Mouse (Mus musculus) embryonic facial prominence, embryonic 14.5 days (tissue): Measurements from ENCODE around the gene Mettl18. TPM values are rescaled to one million over a fixed set of nuclear protein-coding genes. Genes with fewer than 3 reads are reported as not detected.

Source experiments
- ATAC-seq: fragments of 200-750 bp; cut with Nextera tagmentation; 2 replicates; pipeline ENCODE4 v1.8.0; 2017; ENCODE audit warnings: low read depth, moderate number of reproducible peaks, moderate TSS enrichment
- DNase-seq: peaks from one replicate; pipeline ENCODE4 v3.0.0-alpha.2; 2015; ENCODE audit warnings: low spot score
- H3K27ac ChIP-seq: fragments of 300-500 bp; sonication (generic); replicated peaks from 2 replicates; pipeline ENCODE4 v1.5.1; 2014; ENCODE audit warnings: low read depth, mild to moderate bottlenecking, low read length, moderate library complexity
- H3K27me3 ChIP-seq: fragments of 300-500 bp; sonication (generic); replicated peaks from 2 replicates; pipeline ENCODE4 v1.6.1; 2014; ENCODE audit warnings: low read length; ENCODE audit not compliant: control insufficient read depth, insufficient read depth
- H3K36me3 ChIP-seq: fragments of 300-500 bp; sonication (generic); 2 replicates; pipeline ENCODE4 v1.6.1; 2014; ENCODE audit warnings: low read length, mixed read lengths; ENCODE audit not compliant: control insufficient read depth, insufficient read depth
- H3K4me1 ChIP-seq: fragments of 300-500 bp; sonication (generic); 2 replicates; pipeline ENCODE4 v1.6.1; 2014; ENCODE audit warnings: antibody characterized with exemption, low read length; ENCODE audit not compliant: control insufficient read depth, insufficient read depth
- H3K4me2 ChIP-seq: fragments of 300-500 bp; sonication (generic); 2 replicates; pipeline ENCODE4 v1.6.1; 2014; ENCODE audit warnings: low read depth, mild to moderate bottlenecking, low read length, moderate library complexity, mixed read lengths
- H3K4me3 ChIP-seq: fragments of 300-500 bp; sonication (generic); 2 replicates; pipeline ENCODE4 v1.5.1; 2014; ENCODE audit warnings: low read depth, mild to moderate bottlenecking, low read length
- H3K9ac ChIP-seq: fragments of 300-500 bp; sonication (generic); 2 replicates; pipeline ENCODE4 v1.6.1; 2014; ENCODE audit warnings: low read depth, mild to moderate bottlenecking, low read length, moderate library complexity, mixed read lengths
- H3K9me3 ChIP-seq: fragments of 300-500 bp; sonication (generic); 2 replicates; pipeline ENCODE4 v1.6.1; 2016; ENCODE audit warnings: low read length; ENCODE audit not compliant: control insufficient read depth
- WGBS: fragments of 180-500 bp; shearing (Covaris S2); extraction: QIAGEN DNeasy Blood & Tissue Kit; methylation state at CpG from one replicate; pipeline ENCODE4 v1.1.7; 2014; 5-methylcytosine and 5-hydroxymethylcytosine counted together
- polyA plus RNA-seq: library from polyadenylated mRNA; unstranded; fragments of >200 nt; fragmentation: Nextera tagmentation; extraction: Ambion mirVana; gene quantifications from 2 replicates; pipeline ENCODE4 v1.2.1, GENCODE M21; 2014

Gene Mettl18
- 7.7 and 8.1 TPM in 2 replicates for polyA plus RNA-seq

DNA sequence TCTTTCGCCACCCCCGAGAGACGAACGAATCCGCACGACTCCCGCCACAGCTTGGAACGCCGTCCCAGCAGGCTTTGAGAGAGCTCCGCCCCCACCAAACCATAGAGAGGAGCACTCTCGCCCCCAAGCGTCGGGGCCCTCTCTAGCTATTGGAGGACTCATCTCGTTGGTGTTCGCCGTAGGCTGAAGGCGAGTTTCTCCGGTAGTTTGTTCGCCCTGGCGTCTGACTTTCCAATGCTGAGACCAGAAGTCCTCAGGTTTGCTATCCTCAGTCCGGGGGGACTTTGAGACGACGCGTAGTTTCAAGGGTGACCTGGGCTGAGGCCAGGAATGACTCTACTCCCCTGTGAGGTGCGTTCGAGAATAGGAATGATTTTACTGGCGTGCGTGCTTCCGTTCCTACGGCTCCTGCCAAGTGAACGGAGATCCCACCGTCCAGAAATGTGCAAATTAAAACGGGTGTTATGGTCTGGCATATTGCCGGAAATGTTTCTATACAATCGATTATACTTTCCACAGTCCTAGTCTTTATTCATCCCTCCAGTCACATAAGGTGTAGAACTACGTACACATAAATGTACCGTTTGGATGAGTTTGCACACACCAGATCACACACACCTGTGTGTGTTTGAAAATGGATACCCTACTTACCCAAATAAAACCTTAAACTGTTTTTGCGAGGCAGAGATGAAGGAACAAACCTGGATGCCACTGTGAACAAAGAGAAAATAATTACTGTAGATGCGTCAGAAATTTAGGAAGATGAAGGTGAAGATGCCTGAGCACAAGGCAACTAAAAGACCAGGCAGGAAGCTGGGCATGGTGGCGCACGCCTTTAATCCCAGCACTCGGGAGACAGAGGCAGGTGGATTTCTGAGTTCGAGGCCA is at the start of gene Mettl18, which contains the start of gene BC055324:
TSS of gene Mettl18 (plus strand) at position 169 of the 888 bp plus-strand sequence.
TSS of gene BC055324 (minus strand) at position 76 of the 888 bp plus-strand sequence.
- H3K27ac ChIP-seq: peak within 1 kb of the TSS; percentile 85
- H3K27me3 ChIP-seq: no peaks in the 10 kb centered on the region
- DNase-seq: peak; percentile 95
- H3K4me3 ChIP-seq: peak within 1 kb of the TSS; percentile 68
- H3K4me1 ChIP-seq: peaks cover 8% of the 10 kb centered on the region; the same call in 1 of the 2 replicates
- no peaks in the 10 kb centered on the region for H3K9me3 ChIP-seq
- 5% methylated on average over 35 of the region's 43 CpGs for WGBS
- H3K36me3 ChIP-seq: no peaks in the 10 kb centered on the region
- ATAC-seq: peak; percentile 99
- peak within 1 kb of the TSS; percentile 84 for H3K9ac ChIP-seq
- H3K4me2 ChIP-seq: peak within 1 kb of the TSS; percentile 85

DNA sequence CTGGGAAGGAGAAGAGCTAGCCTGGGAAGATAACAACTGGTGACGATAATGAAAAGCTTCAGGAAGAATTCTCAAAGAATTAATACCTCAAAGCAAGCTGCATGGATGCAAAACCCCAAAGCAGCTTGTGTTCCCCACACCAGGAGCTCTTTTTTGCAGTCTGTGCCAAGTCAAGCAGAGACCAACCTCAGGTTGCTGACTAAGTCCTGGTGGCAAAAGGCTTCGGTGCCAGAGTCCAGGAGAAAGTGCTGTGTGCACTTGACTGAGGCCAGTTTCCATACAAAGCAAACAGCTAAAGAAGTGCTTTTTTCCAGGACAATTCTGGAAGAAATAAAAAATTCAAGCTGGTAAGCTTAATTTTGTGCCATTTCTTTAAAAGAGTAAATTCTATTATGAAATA is 41.3 kb upstream of the Mettl18 start:
- whole genome bisulfite sequencing: 95% methylated on average over 2 of the region's 2 CpGs
- ATAC-seq: no peak
- H3K36me3 ChIP-seq: peaks cover 95% of the 10 kb centered on the region

DNA sequence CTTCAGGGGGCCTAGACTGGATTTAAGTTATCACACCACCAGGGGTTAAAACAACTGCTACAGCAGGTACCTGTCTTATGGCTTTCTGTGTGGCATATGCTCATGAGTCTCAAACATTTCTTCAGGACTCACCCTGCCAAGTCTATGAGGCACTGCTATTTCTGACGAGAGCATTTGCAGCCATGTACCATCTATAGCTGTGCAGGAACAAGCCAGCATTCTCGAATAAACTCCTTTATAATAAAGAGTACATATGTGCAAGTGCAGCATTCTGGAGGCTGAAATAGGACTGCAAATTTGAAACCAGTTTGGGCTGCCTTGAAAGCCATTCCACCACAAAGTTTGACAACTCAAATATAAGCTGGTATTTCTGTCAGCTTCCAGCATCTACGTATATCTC is 36.7 kb upstream of the Mettl18 start:
- Histone ChIP-seq H3K9me3 (no peaks in the 10 kb centered on the region), H3K27ac (no peak overlapping the region), H3K36me3 (peaks cover 74% of the 10 kb centered on the region), H3K4me3 (no peak overlapping the region), H3K9ac (no peak overlapping the region), H3K4me2 (no peak overlapping the region), H3K27me3 (no peaks in the 10 kb centered on the region), H3K4me1 (no peaks in the 10 kb centered on the region)
- DNase-seq: no peak
- WGBS: 85% methylated on average over 3 of the region's 3 CpGs
- no peak for ATAC-seq

More for the DNA sequence above, 41.3 kb upstream of the Mettl18 start:
- Histone ChIP-seq H3K27ac (no peak overlapping the region), H3K4me3 (no peak overlapping the region), H3K4me1 (no peaks in the 10 kb centered on the region), H3K9ac (no peak overlapping the region), H3K9me3 (no peaks in the 10 kb centered on the region), H3K27me3 (no peaks in the 10 kb centered on the region), H3K4me2 (no peak overlapping the region)
- no peak for DNase-seq

DNA sequence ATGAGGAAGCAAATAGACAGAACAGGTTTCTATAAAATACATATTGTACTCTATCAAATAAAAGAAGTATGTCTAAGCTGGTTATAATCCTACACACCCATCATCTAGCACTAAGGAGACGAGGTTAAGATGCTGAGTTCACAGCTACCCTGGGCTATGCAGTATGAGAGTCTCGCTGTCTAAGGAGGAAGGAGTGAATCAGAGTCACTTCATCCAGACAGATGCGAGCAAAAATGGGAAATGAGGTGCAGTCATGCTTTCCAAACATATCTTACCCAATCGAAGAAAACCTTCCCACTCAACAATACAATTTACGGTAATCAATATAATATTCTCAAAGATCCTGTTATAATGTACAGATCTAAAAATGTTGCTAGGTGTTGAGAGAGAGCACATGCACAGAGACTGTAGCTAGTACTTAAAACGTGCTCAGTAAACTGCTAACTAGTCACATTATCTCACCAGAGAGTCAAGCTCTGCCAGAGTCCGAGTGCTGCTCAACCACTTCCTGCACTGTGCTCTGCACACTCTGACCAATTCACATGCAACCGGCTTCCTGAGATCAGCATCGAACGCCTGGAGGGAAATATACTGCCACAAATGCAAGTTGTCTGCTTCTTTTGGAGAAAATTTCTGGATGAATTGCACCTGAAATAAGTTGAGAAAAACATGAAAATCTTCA is 30.5 kb upstream of the Mettl18 start:
- 89% methylated on average over 10 of the region's 10 CpGs for WGBS
- DNase-seq (no peak), ATAC-seq (no peak)
- H3K4me2 ChIP-seq: no peak overlapping the region
- no peak overlapping the region for H3K9ac ChIP-seq
- H3K4me1 ChIP-seq: no peaks in the 10 kb centered on the region
- no peaks in the 10 kb centered on the region for H3K27me3 ChIP-seq
- no peak overlapping the region for H3K27ac ChIP-seq
- no peaks in the 10 kb centered on the region for H3K9me3 ChIP-seq
- H3K4me3 ChIP-seq: no peak overlapping the region
- peaks cover 36% of the 10 kb centered on the region for H3K36me3 ChIP-seq

DNA sequence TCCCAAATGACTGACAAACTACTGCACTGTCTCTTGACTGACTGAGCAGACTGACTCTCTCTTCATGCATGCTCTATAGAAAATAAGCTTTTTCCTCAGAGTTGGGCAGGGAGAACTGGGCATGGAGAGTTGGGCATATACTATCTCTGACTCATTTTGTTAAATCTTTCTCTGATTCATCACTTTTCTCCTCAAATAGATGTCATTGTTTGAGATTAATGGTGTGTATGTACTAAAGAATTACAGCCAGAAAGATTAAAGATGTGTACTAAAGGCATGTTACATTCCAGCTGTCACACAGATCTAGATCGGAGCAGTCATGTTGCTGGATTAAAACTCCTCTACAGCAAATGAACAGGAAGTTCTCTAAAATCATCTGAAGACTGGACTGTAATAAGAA is 20.2 kb upstream of the Mettl18 start:
- Histone ChIP-seq H3K9ac (no peak overlapping the region), H3K9me3 (no peaks in the 10 kb centered on the region), H3K36me3 (peaks cover 27% of the 10 kb centered on the region), H3K4me1 (no peaks in the 10 kb centered on the region), H3K27ac (no peak overlapping the region), H3K4me2 (no peak overlapping the region), H3K4me3 (no peak overlapping the region), H3K27me3 (no peaks in the 10 kb centered on the region)
- WGBS: 83% methylated on average over 1 of the region's 1 CpGs
- DNase-seq (no peak), ATAC-seq (no peak)

DNA sequence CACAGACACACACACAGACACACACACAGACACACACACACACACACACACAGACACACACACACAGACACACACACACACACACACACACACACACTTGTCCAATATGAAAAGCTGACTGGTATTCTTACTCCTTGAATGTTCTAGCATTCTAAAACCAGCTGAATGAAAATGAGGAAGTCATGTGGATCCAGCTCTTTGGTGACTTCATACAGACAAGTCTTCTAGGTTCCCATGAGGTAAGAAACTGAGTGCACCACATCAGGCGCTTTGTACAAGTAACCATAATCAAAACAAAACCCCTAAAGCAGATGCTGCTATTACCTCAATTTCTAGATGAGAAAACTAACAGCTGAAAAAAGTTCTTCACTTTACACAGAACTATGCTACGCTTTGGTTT is 19.6 kb upstream of the Mettl18 start:
- H3K27ac ChIP-seq: no peak overlapping the region
- DNase-seq: no peak
- no peaks in the 10 kb centered on the region for H3K27me3 ChIP-seq
- ATAC-seq: no peak
- no peak overlapping the region for H3K4me2 ChIP-seq
- H3K9me3 ChIP-seq: no peaks in the 10 kb centered on the region
- H3K4me3 ChIP-seq: no peak overlapping the region
- H3K9ac ChIP-seq: no peak overlapping the region
- no peaks in the 10 kb centered on the region for H3K4me1 ChIP-seq
- WGBS: 95% methylated on average over 2 of the region's 2 CpGs
- peaks cover 31% of the 10 kb centered on the region for H3K36me3 ChIP-seq

DNA sequence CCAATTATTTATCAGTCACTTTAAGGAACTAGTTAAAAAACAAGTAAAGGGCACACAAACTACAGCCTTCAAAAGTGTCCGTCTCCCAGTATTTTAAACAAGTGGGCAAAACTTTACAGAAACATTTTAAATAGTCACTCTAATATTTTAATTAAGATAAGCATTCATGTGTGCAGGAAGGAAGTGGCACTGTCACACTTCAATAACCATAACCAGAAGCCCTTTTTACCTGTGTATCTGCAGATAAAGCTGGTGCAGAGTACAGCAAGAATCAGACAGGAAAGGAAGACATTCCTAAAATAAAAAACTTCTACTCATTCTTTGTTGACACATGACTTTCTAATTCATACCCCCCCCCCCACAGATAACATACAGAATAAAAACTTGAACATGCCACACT is 18.2 kb upstream of the Mettl18 start:
- Histone ChIP-seq H3K9ac (no peak overlapping the region), H3K27ac (no peak overlapping the region), H3K4me3 (no peak overlapping the region), H3K36me3 (peaks cover 30% of the 10 kb centered on the region), H3K9me3 (no peaks in the 10 kb centered on the region), H3K4me1 (no peaks in the 10 kb centered on the region), H3K4me2 (no peak overlapping the region), H3K27me3 (no peaks in the 10 kb centered on the region)
- DNase-seq: no peak
- 96% methylated on average over 1 of the region's 1 CpGs for WGBS
- ATAC-seq: no peak

DNA sequence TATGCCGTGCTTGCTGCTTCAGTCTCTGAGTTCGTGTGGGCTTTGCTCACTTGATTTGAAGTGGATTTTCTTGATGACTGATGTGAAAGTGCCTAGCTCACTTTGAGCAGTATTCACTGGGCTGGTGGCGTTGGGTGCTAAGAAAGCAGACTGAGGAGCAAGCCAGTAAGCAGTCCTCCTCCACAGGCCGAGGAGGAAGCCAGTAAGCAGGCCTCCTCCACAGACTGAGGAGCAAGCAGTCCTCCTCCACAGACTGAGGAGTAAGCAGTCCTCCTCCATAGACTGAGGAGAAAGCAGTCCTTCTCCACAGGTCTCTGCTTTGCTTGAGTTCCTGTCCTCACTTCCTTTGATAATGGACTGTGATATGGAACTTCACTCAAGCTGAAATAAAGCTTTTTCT is 2.3 kb upstream of the Mettl18 start:
- Histone ChIP-seq H3K9ac (no peak overlapping the region), H3K9me3 (no peaks in the 10 kb centered on the region), H3K4me3 (no peak overlapping the region), H3K27me3 (no peaks in the 10 kb centered on the region), H3K4me1 (peaks cover 8% of the 10 kb centered on the region; the same call in 1 of the 2 replicates), H3K36me3 (peaks cover 5% of the 10 kb centered on the region; the same call in 1 of the 2 replicates), H3K27ac (no peak overlapping the region), H3K4me2 (no peak overlapping the region)
- DNase-seq (no peak), ATAC-seq (no peak)
- WGBS: 84% methylated on average over 4 of the region's 4 CpGs
